Mouse (Mus musculus): ENCODE results near the gene Mical2. TPM values are rescaled to one million over a fixed set of nuclear protein-coding genes. Genes with fewer than 3 reads are reported as not detected.

Gene Mical2
- polyA plus RNA-seq, 1 experiment from 2014 or later = 2.7 TPM

- Histone ChIP-seq H3K27me3 (ENCODE audit: insufficient read depth, low read length) (no peaks in the 10 kb centered on the region), H3K36me3 (replicated peaks; ENCODE audit: insufficient read depth, low read length) (no peaks in the 10 kb centered on the region), H3K9me3 (ENCODE audit: low read length) (peaks cover 2% of the 10 kb centered on the region; the same call in 1 of the 2 replicates), H3K9ac (replicated peaks) (no peak overlapping the region), H3K4me1 (ENCODE audit: insufficient read depth) (peaks cover 12% of the 10 kb centered on the region), H3K4me3 (ENCODE audit: low read depth, low read length) (no peak overlapping the region), H3K27ac (ENCODE audit: low read depth) (no peak overlapping the region), H3K4me2 (ENCODE audit: low read depth, low read length) (no peak overlapping the region)
- DNase-seq (no peak), ATAC-seq (no peak)
- no peak for TF ChIP-seq CTCF (IDR thresholded peaks at IDR 0.05; ENCODE audit: low read depth)
- 73% methylated on average over 7 of the region's 7 CpGs for whole genome bisulfite sequencing (ENCODE audit: insufficient replicate concordance)
Measured at GRCm38 (mm10) chr7:112186871-112187270, 38.8 kb upstream of the Mical2 start.

DNA sequence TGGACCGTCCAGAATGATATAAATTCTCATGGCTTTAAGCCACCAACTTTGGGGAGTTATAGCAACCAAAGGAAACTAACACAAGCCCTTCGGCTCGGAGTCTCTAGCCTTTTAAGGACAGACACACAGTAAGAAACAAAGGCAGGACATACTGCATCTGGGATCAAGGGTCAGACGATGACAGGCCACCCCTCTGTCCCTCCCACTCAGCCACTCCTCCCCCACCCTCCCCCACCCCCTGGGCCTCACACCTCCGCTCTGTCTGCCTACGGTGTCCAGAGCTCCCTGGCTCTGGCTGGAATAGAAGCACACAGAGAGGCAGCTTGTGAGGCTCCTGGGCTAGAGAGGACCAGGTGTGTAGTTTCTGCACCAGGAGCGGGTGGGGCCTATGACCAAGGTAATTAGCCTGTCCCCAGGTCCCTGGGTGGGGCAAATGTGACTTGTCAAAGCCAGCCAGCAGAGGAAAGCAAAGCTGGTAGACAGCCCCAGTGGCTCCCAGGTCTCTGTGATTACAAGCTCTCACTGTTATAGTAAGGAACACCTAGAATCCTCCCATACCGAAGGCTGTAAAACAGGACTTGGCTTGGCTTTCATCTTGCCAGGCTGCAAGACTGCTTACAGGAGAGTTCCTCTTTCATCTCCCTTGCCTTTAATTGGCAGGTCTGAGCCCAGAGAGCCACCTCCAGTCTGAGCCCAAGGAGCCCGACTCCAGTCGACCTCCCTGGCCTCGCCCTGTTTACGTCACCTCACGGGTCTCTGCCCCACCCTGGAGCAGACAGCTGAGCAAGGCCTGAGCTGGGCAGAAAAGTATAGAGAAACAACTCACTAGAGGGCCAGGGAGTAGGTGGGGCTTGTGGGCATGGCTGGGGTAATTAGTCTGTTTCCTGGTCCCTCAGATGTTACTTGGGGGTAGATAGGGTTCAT, 37.9 kb upstream of the Mical2 start:
- Histone ChIP-seq H3K36me3 (replicated peaks; ENCODE audit: insufficient read depth, low read length) (no peaks in the 10 kb centered on the region), H3K27ac (ENCODE audit: low read depth) (no peak overlapping the region), H3K4me2 (ENCODE audit: low read depth, low read length) (no peak overlapping the region), H3K9ac (replicated peaks) (no peak overlapping the region), H3K4me3 (ENCODE audit: low read depth, low read length) (no peak overlapping the region), H3K9me3 (ENCODE audit: low read length) (peaks cover 2% of the 10 kb centered on the region; the same call in 1 of the 2 replicates), H3K4me1 (ENCODE audit: insufficient read depth) (peaks cover 17% of the 10 kb centered on the region), H3K27me3 (ENCODE audit: insufficient read depth, low read length) (no peaks in the 10 kb centered on the region)
- WGBS (ENCODE audit: insufficient replicate concordance) = 59% methylated on average over 13 of the region's 13 CpGs
- ATAC-seq = no peak
- DNase-seq = no peak
- TF ChIP-seq CTCF (IDR thresholded peaks at IDR 0.05; ENCODE audit: low read depth) (no peak), EP300 (IDR thresholded peaks at IDR 0.05; ENCODE audit: low read depth) (no peak)

DNA sequence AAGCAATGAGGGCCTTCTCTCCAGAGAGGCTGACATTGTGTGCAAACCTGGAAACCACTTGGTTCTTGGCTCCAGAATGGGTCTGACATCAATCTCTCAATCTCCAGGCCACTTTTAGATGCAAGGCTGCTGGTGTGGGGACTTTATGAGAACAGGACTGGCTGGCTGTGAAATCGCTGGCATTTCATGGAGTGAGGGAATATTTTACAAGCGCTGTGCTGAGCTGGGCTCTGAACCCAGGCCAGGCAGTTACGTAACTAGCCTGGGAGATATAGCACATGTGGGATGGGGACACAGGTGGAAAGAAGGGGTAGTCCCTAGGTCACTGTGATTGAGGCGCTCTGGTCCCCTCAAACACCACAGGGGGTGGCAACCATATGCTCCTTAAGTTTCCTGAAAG, 33.4 kb upstream of the Mical2 start:
- DNase-seq (no peak), ATAC-seq (peak; percentile 67)
- H3K36me3 ChIP-seq (replicated peaks; ENCODE audit: insufficient read depth, low read length) = no peaks in the 10 kb centered on the region
- TF ChIP-seq CTCF (IDR thresholded peaks at IDR 0.05; ENCODE audit: low read depth) = no peak
- TF ChIP-seq EP300 (IDR thresholded peaks at IDR 0.05; ENCODE audit: low read depth) = no peak
- H3K9ac ChIP-seq (replicated peaks) = no peak overlapping the region
- peaks cover 5% of the 10 kb centered on the region; the same call in 1 of the 2 replicates for H3K4me1 ChIP-seq (ENCODE audit: insufficient read depth)
- H3K4me2 ChIP-seq (ENCODE audit: low read depth, low read length) = no peak overlapping the region
- H3K4me3 ChIP-seq (ENCODE audit: low read depth, low read length) = no peak overlapping the region
- H3K9me3 ChIP-seq (ENCODE audit: low read length) = no peaks in the 10 kb centered on the region
- WGBS (ENCODE audit: insufficient replicate concordance) = 69% methylated on average over 4 of the region's 4 CpGs
- H3K27ac ChIP-seq (ENCODE audit: low read depth) = no peak overlapping the region
- no peaks in the 10 kb centered on the region for H3K27me3 ChIP-seq (ENCODE audit: insufficient read depth, low read length)

DNA sequence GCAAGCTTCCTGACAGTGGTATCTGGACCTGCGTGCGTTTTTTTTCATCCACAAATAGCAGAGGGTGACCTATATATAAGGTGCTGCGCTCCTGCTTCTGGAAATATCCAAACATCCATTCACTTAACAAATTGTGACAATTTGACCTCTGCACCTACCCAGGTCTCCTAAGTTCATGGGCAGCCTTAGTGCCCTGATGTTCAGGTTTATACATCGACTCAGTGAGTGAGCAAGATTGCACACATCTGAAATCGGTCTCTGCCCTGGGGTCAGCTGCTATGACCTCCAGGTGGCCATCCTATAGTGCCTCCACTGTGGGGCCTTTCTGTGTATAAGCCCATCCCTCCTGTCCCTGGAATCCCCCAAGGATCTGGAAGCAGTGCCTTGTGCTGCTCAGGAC, 32.9 kb upstream of the Mical2 start:
- WGBS (ENCODE audit: insufficient replicate concordance) = 68% methylated on average over 5 of the region's 5 CpGs
- Histone ChIP-seq H3K36me3 (replicated peaks; ENCODE audit: insufficient read depth, low read length) (no peaks in the 10 kb centered on the region), H3K4me2 (ENCODE audit: low read depth, low read length) (no peak overlapping the region), H3K4me1 (ENCODE audit: insufficient read depth) (peaks cover 5% of the 10 kb centered on the region; the same call in 1 of the 2 replicates), H3K27me3 (ENCODE audit: insufficient read depth, low read length) (no peaks in the 10 kb centered on the region), H3K4me3 (ENCODE audit: low read depth, low read length) (no peak overlapping the region), H3K27ac (ENCODE audit: low read depth) (no peak overlapping the region), H3K9me3 (ENCODE audit: low read length) (no peaks in the 10 kb centered on the region), H3K9ac (replicated peaks) (no peak overlapping the region)
- DNase-seq (peak; percentile 21), ATAC-seq (peak; percentile 91)
- TF ChIP-seq EP300 (IDR thresholded peaks at IDR 0.05; ENCODE audit: low read depth) = no peak
- no peak for TF ChIP-seq CTCF (IDR thresholded peaks at IDR 0.05; ENCODE audit: low read depth)

DNA sequence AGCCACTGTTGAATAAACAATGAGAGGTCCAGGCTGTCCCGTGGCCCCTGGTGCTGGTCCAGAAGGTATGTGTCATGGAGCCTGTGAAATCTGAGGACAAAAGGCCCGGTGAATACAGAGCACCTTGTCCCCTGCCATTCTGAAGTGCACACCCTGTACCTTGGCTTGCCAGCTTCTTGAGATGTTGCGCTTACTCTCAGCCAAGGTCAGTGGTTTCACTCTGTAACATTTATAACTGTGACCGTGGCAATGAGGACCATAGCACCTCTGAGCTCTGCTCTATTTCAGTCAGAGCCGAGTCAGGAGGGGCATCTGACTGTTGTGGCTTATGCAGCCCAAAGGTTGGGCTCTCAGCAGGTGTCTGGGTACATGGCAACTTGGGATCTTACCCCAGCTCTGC, 31.4 kb upstream of the Mical2 start:
- no peak overlapping the region for H3K9ac ChIP-seq (replicated peaks)
- no peak overlapping the region for H3K4me3 ChIP-seq (ENCODE audit: low read depth, low read length)
- H3K27ac ChIP-seq (ENCODE audit: low read depth) = no peak overlapping the region
- no peak for DNase-seq
- no peak overlapping the region for H3K4me2 ChIP-seq (ENCODE audit: low read depth, low read length)
- no peak for ATAC-seq
- H3K9me3 ChIP-seq (ENCODE audit: low read length) = no peaks in the 10 kb centered on the region
- TF ChIP-seq EP300 (IDR thresholded peaks at IDR 0.05; ENCODE audit: low read depth) = no peak
- no peak for TF ChIP-seq CTCF (IDR thresholded peaks at IDR 0.05; ENCODE audit: low read depth)
- WGBS (ENCODE audit: insufficient replicate concordance) = 61% methylated on average over 5 of the region's 5 CpGs
- H3K36me3 ChIP-seq (replicated peaks; ENCODE audit: insufficient read depth, low read length) = no peaks in the 10 kb centered on the region
- no peaks in the 10 kb centered on the region for H3K27me3 ChIP-seq (ENCODE audit: insufficient read depth, low read length)
- H3K4me1 ChIP-seq (ENCODE audit: insufficient read depth) = peaks cover 5% of the 10 kb centered on the region; the same call in 1 of the 2 replicates

DNA sequence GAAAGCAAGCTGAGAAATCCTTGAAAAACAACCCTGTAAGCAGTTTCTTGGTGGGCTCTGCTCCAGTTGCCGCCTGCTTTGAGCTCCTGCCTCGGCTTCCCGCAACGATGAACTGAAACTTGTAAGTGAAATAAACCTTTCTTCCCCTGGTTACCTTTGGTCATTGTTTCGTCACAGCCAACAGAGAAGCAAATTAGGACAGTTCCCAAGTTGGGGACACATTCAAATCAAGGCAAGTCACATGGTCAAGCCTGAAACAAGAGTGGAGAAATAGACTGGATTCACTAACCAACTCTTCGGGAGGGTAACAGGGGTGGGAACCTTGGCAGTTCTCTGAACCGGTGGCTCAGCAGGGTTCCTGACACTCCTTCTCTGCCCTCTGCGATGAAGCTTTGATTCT, 28.2 kb upstream of the Mical2 start:
- 70% methylated on average over 8 of the region's 8 CpGs for WGBS (ENCODE audit: insufficient replicate concordance)
- DNase-seq (no peak), ATAC-seq (no peak)
- Histone ChIP-seq H3K4me3 (ENCODE audit: low read depth, low read length) (no peak overlapping the region), H3K9ac (replicated peaks) (no peak overlapping the region), H3K9me3 (ENCODE audit: low read length) (no peaks in the 10 kb centered on the region), H3K36me3 (replicated peaks; ENCODE audit: insufficient read depth, low read length) (no peaks in the 10 kb centered on the region), H3K27me3 (ENCODE audit: insufficient read depth, low read length) (no peaks in the 10 kb centered on the region), H3K27ac (ENCODE audit: low read depth) (no peak overlapping the region), H3K4me2 (ENCODE audit: low read depth, low read length) (no peak overlapping the region), H3K4me1 (ENCODE audit: insufficient read depth) (0 out of 2 replicates have a peak, but pooled peaks cover 4% of the 10 kb centered on the region)
- TF ChIP-seq CTCF (IDR thresholded peaks at IDR 0.05; ENCODE audit: low read depth) (no peak), EP300 (IDR thresholded peaks at IDR 0.05; ENCODE audit: low read depth) (no peak)

Data from liver, postnatal 0 days (tissue).